Mouse (Mus musculus): ENCODE measurements around the gene Shh. TPM values are rescaled to one million over a fixed set of nuclear protein-coding genes. Genes with fewer than 3 reads are reported as not detected.
A peak's percentile ranks its signal among the peaks of the same experiment; 100 is the strongest.

The Shh gene
- total and polyA plus RNA-seq, 2 experiments from 2014 or later: 0.83 to 3.2 TPM

DNA sequence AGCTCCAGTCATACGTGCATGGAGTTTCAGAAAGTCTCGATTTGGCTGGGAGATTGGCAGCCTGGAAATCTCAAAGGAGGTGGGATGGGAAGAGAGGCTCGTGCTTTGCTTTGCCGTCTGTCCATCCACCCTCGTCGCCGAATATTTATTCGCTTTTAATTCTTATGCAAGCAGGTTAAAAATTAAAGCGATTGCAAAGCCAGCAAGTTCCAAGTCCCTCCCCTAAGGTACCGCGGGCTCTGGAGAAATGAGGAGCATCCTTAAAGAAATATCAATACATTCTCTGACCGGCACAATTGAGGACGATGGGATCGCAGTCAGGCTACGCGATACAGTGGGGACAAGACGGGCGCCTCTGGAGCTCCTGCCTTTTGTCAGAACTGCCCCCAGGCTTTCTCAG, 1.5 kb downstream of the Shh start:
- Histone ChIP-seq H3K4me3 (ENCODE audit: low read depth, low read length) (peak overlapping the region; percentile 59), H3K4me1 (ENCODE audit: insufficient read depth, low read length) (peaks cover 4% of the 10 kb centered on the region; the same call in 1 of the 2 replicates), H3K27me3 (ENCODE audit: insufficient read depth, low read length) (peaks cover 64% of the 10 kb centered on the region), H3K9me3 (ENCODE audit: low read length) (no peaks in the 10 kb centered on the region), H3K4me2 (ENCODE audit: low read depth, low read length, poor library complexity, severe bottlenecking) (peak overlapping the region; percentile 89), H3K9ac (replicated peaks; ENCODE audit: low read length, poor library complexity, severe bottlenecking) (peak overlapping the region; percentile 63; the same call in 1 of the 2 replicates), H3K27ac (ENCODE audit: low read depth, low read length) (no peak overlapping the region), H3K36me3 (ENCODE audit: insufficient read depth, low read length) (no peaks in the 10 kb centered on the region)
- DNase-seq (ENCODE audit: low spot score) (no peak), ATAC-seq (ENCODE audit: low FRiP score) (no peak)
- WGBS: 2% methylated on average over 18 of the region's 18 CpGs
- no peak for TF ChIP-seq CTCF (IDR thresholded peaks at IDR 0.05)

DNA sequence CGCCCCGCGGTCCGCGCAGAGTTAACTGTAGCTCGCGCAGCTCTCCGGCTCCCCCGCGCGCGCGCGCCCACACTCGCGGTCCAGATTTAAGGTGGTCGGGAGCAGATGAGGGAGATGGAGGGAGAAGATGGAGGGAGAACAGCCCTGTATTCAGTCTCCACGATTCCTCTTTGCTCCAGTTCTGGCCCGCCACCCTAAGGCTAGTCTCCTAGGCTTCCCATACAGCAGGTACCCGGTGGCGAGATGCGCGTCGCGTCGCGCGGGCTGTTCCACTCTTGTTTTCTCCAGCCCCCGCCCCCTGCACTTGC, 2.0 kb downstream of the Shh start:
- Histone ChIP-seq H3K9me3 (ENCODE audit: low read length) (no peaks in the 10 kb centered on the region), H3K4me3 (ENCODE audit: low read depth, low read length) (peak overlapping the region; percentile 59), H3K9ac (replicated peaks; ENCODE audit: low read length, poor library complexity, severe bottlenecking) (peak overlapping the region; percentile 63), H3K4me1 (ENCODE audit: insufficient read depth, low read length) (peaks cover 4% of the 10 kb centered on the region; the same call in 1 of the 2 replicates), H3K4me2 (ENCODE audit: low read depth, low read length, poor library complexity, severe bottlenecking) (peak overlapping the region; percentile 89), H3K27me3 (ENCODE audit: insufficient read depth, low read length) (peaks cover 69% of the 10 kb centered on the region), H3K27ac (ENCODE audit: low read depth, low read length) (no peak overlapping the region), H3K36me3 (ENCODE audit: insufficient read depth, low read length) (no peaks in the 10 kb centered on the region)
- TF ChIP-seq CTCF (IDR thresholded peaks at IDR 0.05): no peak
- ATAC-seq (ENCODE audit: low FRiP score) (peak; percentile 50), DNase-seq (ENCODE audit: low spot score) (peak; percentile 74)
- WGBS: 0% methylated on average over 27 of the region's 29 CpGs

DNA sequence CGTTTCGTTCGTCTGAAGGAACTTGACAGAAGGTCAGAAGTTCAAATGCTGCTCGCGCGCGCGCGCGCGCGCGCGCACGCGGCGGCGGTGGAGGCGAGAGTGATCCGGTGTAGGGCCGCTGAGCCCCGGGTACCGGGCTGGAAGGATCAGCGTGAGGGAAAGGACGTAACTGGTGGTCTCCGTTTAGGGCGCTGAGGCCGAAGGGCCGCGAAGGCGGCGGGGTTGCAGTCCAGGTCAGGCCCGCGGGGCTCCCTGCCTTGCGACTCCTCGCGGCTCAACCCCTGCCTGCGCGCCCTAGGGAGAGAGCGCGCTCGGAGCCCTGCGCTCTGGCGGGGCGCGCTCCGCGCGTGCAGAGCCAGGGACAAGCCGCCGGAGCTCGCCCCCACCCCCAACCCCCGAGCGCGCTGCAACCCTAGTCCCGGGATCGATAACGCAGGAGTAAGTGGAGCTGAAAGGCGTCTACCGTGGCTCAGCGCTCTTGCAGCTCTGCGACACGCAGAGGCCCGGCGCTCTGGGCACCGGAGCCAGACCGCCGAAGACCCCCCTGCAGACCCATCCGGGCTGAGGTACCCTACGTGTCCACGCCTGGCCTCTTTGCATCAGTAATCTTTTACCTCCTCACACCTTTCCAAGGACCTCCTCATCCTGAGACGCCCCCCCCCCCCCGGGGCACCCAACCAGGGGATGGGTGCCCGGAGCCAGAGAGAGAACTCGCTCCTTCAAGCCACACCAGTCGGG, 2.5 kb downstream of the Shh start:
- DNase-seq (ENCODE audit: low spot score) (no peak), ATAC-seq (ENCODE audit: low FRiP score) (peak; percentile 55)
- no peaks in the 10 kb centered on the region for H3K36me3 ChIP-seq (ENCODE audit: insufficient read depth, low read length)
- H3K9me3 ChIP-seq (ENCODE audit: low read length): no peaks in the 10 kb centered on the region
- H3K4me1 ChIP-seq (ENCODE audit: insufficient read depth, low read length): peaks cover 4% of the 10 kb centered on the region; the same call in 1 of the 2 replicates
- peak overlapping the region; percentile 63 for H3K9ac ChIP-seq (replicated peaks; ENCODE audit: low read length, poor library complexity, severe bottlenecking)
- peak overlapping the region; percentile 59 for H3K4me3 ChIP-seq (ENCODE audit: low read depth, low read length)
- TF ChIP-seq CTCF (IDR thresholded peaks at IDR 0.05): no peak
- H3K27me3 ChIP-seq (ENCODE audit: insufficient read depth, low read length): peaks cover 69% of the 10 kb centered on the region
- H3K27ac ChIP-seq (ENCODE audit: low read depth, low read length): peak overlapping the region; percentile 38; the same call in 1 of the 2 replicates
- WGBS: under 1% methylated on average over 72 of the region's 76 CpGs
- H3K4me2 ChIP-seq (ENCODE audit: low read depth, low read length, poor library complexity, severe bottlenecking): peak overlapping the region; percentile 89

DNA sequence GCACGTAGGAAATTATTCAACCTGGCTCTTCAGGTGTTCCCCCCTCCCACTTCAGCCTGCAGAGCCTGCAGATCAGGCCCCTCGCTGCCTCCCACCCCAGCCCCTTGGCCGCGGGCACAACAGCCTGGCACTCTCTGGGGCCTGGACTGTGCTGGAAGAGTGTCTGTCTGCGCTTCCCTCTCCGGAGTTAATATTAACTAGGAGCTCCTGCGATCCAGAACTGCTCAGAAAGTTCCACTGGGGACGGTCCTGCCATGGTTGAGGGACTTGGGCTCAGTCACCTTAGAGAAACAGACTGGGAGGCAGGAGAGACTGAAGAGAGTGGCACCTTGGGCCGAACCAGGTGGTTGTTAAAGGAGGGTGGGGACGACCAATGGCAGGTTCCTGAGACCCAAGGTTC, 3.4 kb downstream of the Shh start:
- no peak for ATAC-seq (ENCODE audit: low FRiP score)
- H3K4me1 ChIP-seq (ENCODE audit: insufficient read depth, low read length): peaks cover 4% of the 10 kb centered on the region; the same call in 1 of the 2 replicates

DNA sequence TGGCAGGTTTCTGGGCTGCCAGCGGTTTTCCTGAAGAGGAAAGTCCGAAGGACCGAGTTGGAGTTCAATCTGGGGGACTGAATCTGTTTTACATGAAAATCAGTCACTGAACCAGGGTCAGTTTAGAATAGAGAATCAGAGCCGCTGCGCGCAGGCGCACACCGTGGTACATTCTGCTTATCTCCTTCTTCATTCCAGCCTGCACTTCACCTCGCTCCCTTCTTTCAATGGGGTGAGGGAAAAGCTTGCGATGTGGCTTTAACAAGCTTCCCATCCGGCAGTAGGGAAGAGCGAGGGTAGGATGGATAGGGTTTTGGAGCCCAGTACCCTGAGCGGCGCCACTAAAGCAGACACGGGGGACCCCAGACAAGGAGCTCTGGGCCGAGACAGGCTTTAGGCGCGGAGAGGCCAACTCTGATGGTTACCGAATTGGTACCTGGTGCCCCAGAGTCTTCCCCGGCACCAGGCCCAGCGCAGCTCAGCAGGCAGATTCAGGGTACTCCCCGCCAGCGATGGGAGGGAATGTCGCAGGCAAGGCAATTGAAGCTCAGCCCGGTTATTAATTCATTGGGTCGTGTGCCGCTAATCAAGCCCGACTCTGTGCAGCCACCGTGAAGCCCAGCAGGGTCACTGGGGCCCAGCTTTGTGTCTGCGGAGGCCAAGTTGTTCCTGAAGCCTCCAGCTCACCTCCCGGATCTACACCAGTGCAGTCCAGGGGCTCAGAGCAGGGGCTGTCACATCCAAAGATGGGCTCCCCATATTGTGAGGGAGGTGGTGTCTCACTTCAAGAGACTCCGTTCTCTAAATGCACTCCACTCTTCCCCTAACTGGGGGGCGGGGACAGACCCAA, 4.1 kb downstream of the Shh start:
- Histone ChIP-seq H3K4me2 (ENCODE audit: low read depth, low read length, poor library complexity, severe bottlenecking) (peak overlapping the region; percentile 89), H3K36me3 (ENCODE audit: insufficient read depth, low read length) (no peaks in the 10 kb centered on the region), H3K4me1 (ENCODE audit: insufficient read depth, low read length) (peaks cover 5% of the 10 kb centered on the region; the same call in 1 of the 2 replicates), H3K9ac (replicated peaks; ENCODE audit: low read length, poor library complexity, severe bottlenecking) (0 out of 2 replicates have a peak overlapping the region, but pooled peaks have one; percentile 25), H3K27ac (ENCODE audit: low read depth, low read length) (no peak overlapping the region), H3K27me3 (ENCODE audit: insufficient read depth, low read length) (peaks cover 69% of the 10 kb centered on the region), H3K9me3 (ENCODE audit: low read length) (no peaks in the 10 kb centered on the region), H3K4me3 (ENCODE audit: low read depth, low read length) (peak overlapping the region; percentile 34)
- no peak for DNase-seq (ENCODE audit: low spot score)
- 2% methylated on average over 33 of the region's 33 CpGs for WGBS
- ATAC-seq (ENCODE audit: low FRiP score): no peak
- TF ChIP-seq CTCF (IDR thresholded peaks at IDR 0.05): no peak

More for the DNA sequence above, 3.4 kb downstream of the Shh start:
- no peak for TF ChIP-seq CTCF (IDR thresholded peaks at IDR 0.05)
- no peak for DNase-seq (ENCODE audit: low spot score)
- no peak overlapping the region for H3K27ac ChIP-seq (ENCODE audit: low read depth, low read length)
- peak overlapping the region; percentile 59; the same call in 1 of the 2 replicates for H3K4me3 ChIP-seq (ENCODE audit: low read depth, low read length)
- H3K9me3 ChIP-seq (ENCODE audit: low read length): no peaks in the 10 kb centered on the region
- H3K9ac ChIP-seq (replicated peaks; ENCODE audit: low read length, poor library complexity, severe bottlenecking): no peak overlapping the region
- H3K36me3 ChIP-seq (ENCODE audit: insufficient read depth, low read length): no peaks in the 10 kb centered on the region
- peaks cover 71% of the 10 kb centered on the region for H3K27me3 ChIP-seq (ENCODE audit: insufficient read depth, low read length)
- peak overlapping the region; percentile 89 for H3K4me2 ChIP-seq (ENCODE audit: low read depth, low read length, poor library complexity, severe bottlenecking)
- WGBS: 4% methylated on average over 10 of the region's 10 CpGs

Data from midbrain, postnatal 0 days (tissue).